Mouse (Mus musculus) gastrocnemius, postnatal 10 days (tissue): Measurements from ENCODE around the gene Fam129a. TPM values are rescaled to one million over a fixed set of nuclear protein-coding genes. Genes with fewer than 3 reads are reported as not detected.

Source experiments
- DNase-seq: peaks from one replicate; pipeline ENCODE4 v3.0.0; 2021; ENCODE audit warnings: mixed read lengths
- total RNA-seq, 2 experiments: library from RNA; stranded (reverse); gene quantifications; 2 replicates each; pipeline ENCODE4 v1.2.3; 2021

The Fam129a gene
- total RNA-seq, 2 experiments from 2014 or later, result 35.8 to 45.5 TPM

- no peak for DNase-seq
Observed at GRCm38 (mm10) chr1:151752946-151753345, 182.0 kb downstream of the Fam129a start.

GRCm38 (mm10) chr1:151753374-151753929 is 182.5 kb downstream of the Fam129a start:
- no peak for DNase-seq

- no peak for DNase-seq
Observed at GRCm38 (mm10) chr1:151754028-151754489, 183.1 kb downstream of the Fam129a start.

GRCm38 (mm10) chr1:151754881-151755659 is 184.1 kb downstream of the Fam129a start, which contains the start of gene Edem3:
Gene Edem3 (plus strand): TSS chr1:151755371.
- peak; percentile 92 for DNase-seq

GRCm38 (mm10) chr1:151755660-151756424 is 184.9 kb downstream of the Fam129a start:
- peak; percentile 59 for DNase-seq

GRCm38 (mm10) chr1:151756425-151756728 is 185.4 kb downstream of the Fam129a start:
- DNase-seq, result no peak

GRCm38 (mm10) chr1:151758301-151758700 is 187.3 kb downstream of the Fam129a start:
- DNase-seq, result no peak

GRCm38 (mm10) chr1:151758991-151759390 is 188.0 kb downstream of the Fam129a start:
- no peak for DNase-seq

GRCm38 (mm10) chr1:151764236-151764635 is 193.2 kb downstream of the Fam129a start:
- DNase-seq, result no peak

GRCm38 (mm10) chr1:151766166-151766565 is 195.2 kb downstream of the Fam129a start:
- no peak for DNase-seq

- DNase-seq, result no peak
Observed at GRCm38 (mm10) chr1:151766976-151767654, 196.1 kb downstream of the Fam129a start.

- DNase-seq, result no peak
Observed at GRCm38 (mm10) chr1:151769200-151769913, 198.4 kb downstream of the Fam129a start.

Other genes starting within 250 kb of the Fam129a start
- gene Ivns1abp, start 226.7 kb upstream of the Fam129a start, total RNA-seq, result 100 to 1,000 TPM; 107 to 127 TPM
- gene Swt1, start 142.7 kb upstream of the Fam129a start, total RNA-seq, result 1 to 10 TPM; 6.2 to 8.6 TPM
- 10 to 100 TPM; 10.0 to 14.0 TPM for gene Trmt1l, start 142.6 kb upstream of the Fam129a start, total RNA-seq
- 10 to 100 TPM; 21.6 to 29.0 TPM for gene Rnf2, start 70.2 kb upstream of the Fam129a start, total RNA-seq
- 10 to 100 TPM; 29.8 to 31.0 TPM for gene Edem3, start 184.2 kb downstream of the Fam129a start, total RNA-seq